Mouse (Mus musculus) intestine, embryonic 14.5 days (tissue): ENCODE data around the gene Slc8b1. TPM values are rescaled to one million over a fixed set of nuclear protein-coding genes. Genes with fewer than 3 reads are reported as not detected.

Experiments
- ATAC-seq: fragments of 200-750 bp; cut with Nextera tagmentation; replicated peaks from 2 replicates; pipeline ENCODE4 v1.8.0; 2017; ENCODE audit warnings: low read depth, moderate number of reproducible peaks, moderate TSS enrichment, moderate library complexity; ENCODE audit not compliant: low FRiP score, low TSS enrichment
- DNase-seq: peaks from one replicate; pipeline ENCODE4 v3.0.0-alpha.2; 2018; ENCODE audit warnings: low spot score
- H3K27ac ChIP-seq: fragments of 300-500 bp; sonication (generic); 2 replicates; pipeline ENCODE4 v1.5.1; 2014; ENCODE audit warnings: low read depth, mild to moderate bottlenecking, control low read depth
- H3K27me3 ChIP-seq: fragments of 300-500 bp; sonication (generic); replicated peaks from 2 replicates; pipeline ENCODE4 v1.6.1; 2014; ENCODE audit warnings: low read length, control low read depth; ENCODE audit not compliant: control insufficient read depth, insufficient read depth
- H3K36me3 ChIP-seq: fragments of 300-500 bp; sonication (generic); 2 replicates; pipeline ENCODE4 v1.6.1; 2014; ENCODE audit warnings: low read length, control low read depth; ENCODE audit not compliant: control insufficient read depth, insufficient read depth
- H3K4me1 ChIP-seq: fragments of 300-500 bp; sonication (generic); replicated peaks from 2 replicates; pipeline ENCODE4 v1.6.1; 2014; ENCODE audit warnings: low read length, control low read depth, mixed read lengths; ENCODE audit not compliant: control insufficient read depth, insufficient read depth
- H3K4me2 ChIP-seq: fragments of 300-500 bp; sonication (generic); 2 replicates; pipeline ENCODE4 v1.6.1; 2014; ENCODE audit warnings: low read length
- H3K4me3 ChIP-seq: fragments of 300-500 bp; sonication (generic); 2 replicates; pipeline ENCODE4 v1.5.1; 2014; ENCODE audit warnings: low read depth, low read length, control low read depth, mixed read lengths
- H3K9ac ChIP-seq: fragments of 300-500 bp; sonication (generic); 2 replicates; pipeline ENCODE4 v1.6.1; 2014; ENCODE audit warnings: mild to moderate bottlenecking, low read length
- H3K9me3 ChIP-seq: fragments of 300-500 bp; sonication (generic); 2 replicates; pipeline ENCODE4 v1.6.1; 2016; ENCODE audit warnings: low read length, control low read depth; ENCODE audit not compliant: control insufficient read depth
- WGBS: fragments of 180-500 bp; shearing (Covaris S2); extraction: QIAGEN DNeasy Blood & Tissue Kit; methylation state at CpG from one replicate; pipeline ENCODE4 v1.1.7; 2014; 5-methylcytosine and 5-hydroxymethylcytosine counted together
- polyA plus RNA-seq: library from polyadenylated mRNA; unstranded; fragments of >200 nt; fragmentation: Nextera tagmentation; extraction: Ambion mirVana; gene quantifications from 2 replicates; pipeline ENCODE4 v1.2.1, GENCODE M21; 2014

The Slc8b1 gene
- polyA plus RNA-seq, 1 experiment from 2014 or later, result 3.8 TPM

DNA sequence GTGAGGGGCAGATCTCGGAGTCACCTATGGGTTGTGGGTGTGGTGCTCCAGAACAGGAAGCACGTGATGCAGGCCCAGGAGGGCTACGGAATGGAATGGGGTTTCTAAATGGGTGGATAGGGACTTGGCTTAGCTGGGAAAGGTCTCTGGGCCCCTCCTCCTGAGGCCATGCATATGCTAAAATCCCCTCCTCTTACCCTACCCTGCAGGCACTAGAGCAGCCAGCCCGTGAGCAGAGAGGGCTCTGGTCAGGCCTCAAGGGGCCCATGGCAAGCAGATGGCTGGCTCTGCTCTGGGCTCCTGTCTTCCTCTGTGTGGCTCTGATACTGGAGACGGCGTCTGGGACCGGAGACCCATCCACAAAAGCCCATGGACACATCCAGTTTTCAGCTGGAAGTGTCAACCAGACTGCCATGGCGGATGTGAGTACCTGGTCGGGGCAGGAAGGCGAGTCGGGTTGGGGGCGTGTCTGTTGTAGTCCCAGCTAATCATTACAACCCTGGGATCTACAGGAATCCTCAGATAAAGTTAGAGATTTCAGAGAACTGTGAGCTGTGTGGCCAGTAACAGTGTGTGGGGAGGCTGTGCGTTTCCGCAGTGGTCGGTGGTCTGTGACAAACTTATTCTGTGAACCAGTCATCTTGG, 2.1 kb downstream of the Slc8b1 start:
- H3K9ac ChIP-seq, result no peak overlapping the region
- H3K4me3 ChIP-seq, result no peak overlapping the region
- no peak overlapping the region for H3K4me2 ChIP-seq
- DNase-seq (no peak), ATAC-seq (no peak)
- no peaks in the 10 kb centered on the region for H3K9me3 ChIP-seq
- 53% methylated on average over 15 of the region's 15 CpGs for WGBS
- H3K4me1 ChIP-seq, result peaks cover 32% of the 10 kb centered on the region
- H3K27me3 ChIP-seq, result no peaks in the 10 kb centered on the region
- no peak overlapping the region for H3K27ac ChIP-seq
- H3K36me3 ChIP-seq, result no peaks in the 10 kb centered on the region

DNA sequence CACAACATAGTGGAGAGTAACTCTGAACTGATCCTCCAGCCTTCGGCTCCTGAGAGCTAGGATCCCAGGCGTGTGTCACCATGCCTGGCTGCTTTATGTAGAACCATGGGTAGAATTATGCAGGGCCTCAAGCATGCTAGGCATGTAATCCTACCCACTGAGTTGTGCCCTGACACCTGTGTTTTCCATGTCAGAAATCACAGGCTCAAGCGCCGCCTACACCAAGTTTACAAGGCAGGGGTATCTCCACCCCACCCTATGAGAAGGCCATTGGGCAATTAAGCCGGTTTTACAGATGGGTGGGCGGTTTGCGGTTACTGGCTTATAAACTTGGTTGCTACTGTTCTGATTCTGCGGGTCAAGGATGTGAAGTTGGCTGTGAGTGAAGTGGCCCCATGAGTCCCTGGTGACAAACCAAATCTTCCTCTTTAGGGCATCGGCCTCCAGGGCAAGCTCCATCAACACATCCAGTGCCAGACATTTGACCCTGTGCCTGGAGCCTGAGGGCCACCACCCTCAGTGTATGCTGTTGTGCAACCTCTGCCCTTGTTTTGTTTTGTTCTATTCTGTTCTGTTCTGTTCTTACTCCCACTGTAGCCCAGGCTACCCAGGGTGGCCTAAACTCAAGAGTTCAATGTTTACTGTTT, 3.2 kb downstream of the Slc8b1 start:
- ATAC-seq (no peak), DNase-seq (no peak)
- Histone ChIP-seq H3K9ac (no peak overlapping the region), H3K9me3 (no peaks in the 10 kb centered on the region), H3K4me3 (no peak overlapping the region), H3K27me3 (no peaks in the 10 kb centered on the region), H3K4me1 (peaks cover 32% of the 10 kb centered on the region), H3K4me2 (no peak overlapping the region), H3K27ac (no peak overlapping the region), H3K36me3 (no peaks in the 10 kb centered on the region)
- 86% methylated on average over 9 of the region's 9 CpGs for WGBS

DNA sequence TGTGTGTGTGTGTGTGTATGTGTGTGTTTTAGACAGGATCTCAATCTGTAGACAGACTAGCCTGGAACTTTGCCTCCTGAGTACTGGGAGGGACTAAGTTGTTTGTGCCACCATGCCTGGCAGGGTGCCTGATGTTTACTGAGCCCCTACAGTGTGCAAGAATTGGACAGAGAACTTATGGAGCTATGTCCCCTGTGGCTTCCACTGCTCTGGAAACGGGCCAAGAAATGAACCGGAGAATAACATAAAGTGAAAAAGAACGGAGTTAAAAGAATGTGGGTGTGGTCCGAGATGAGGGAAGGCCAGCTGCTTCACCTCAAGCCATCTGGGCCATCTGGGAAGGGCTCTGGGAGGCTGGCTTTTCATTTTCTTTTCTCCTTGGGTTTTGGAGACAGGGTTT, 3.8 kb downstream of the Slc8b1 start:
- Histone ChIP-seq H3K27me3 (no peaks in the 10 kb centered on the region), H3K4me1 (peaks cover 32% of the 10 kb centered on the region), H3K9ac (no peak overlapping the region), H3K36me3 (no peaks in the 10 kb centered on the region), H3K4me3 (no peak overlapping the region), H3K9me3 (no peaks in the 10 kb centered on the region), H3K27ac (peak overlapping the region; percentile 52), H3K4me2 (0 out of 2 replicates have a peak overlapping the region, but pooled peaks have one; percentile 2)
- DNase-seq, result no peak
- WGBS, result 8% methylated on average over 4 of the region's 4 CpGs
- no peak for ATAC-seq

DNA sequence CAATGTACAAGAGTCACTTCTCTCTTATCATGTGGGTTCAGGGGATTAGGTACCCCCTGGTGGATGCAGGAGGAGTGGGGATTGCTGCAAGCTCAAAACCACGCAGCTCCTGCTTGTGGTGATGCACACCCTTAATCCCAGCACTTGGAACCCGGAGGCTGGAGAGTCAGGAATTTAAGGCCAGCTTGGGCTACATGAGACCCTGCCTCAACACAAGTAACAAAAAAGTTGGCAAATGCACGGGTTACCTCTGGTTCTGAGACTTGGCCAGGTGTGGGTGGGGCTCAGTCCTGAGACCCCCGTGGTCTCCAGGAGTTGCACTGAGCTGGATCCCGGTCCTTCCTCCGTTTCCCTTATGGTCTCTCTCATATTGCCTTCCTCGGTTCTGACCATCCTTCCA, 4.5 kb downstream of the Slc8b1 start:
- Histone ChIP-seq H3K27ac (peak overlapping the region; percentile 52), H3K9me3 (no peaks in the 10 kb centered on the region), H3K4me1 (peaks cover 32% of the 10 kb centered on the region), H3K9ac (no peak overlapping the region), H3K4me3 (no peak overlapping the region), H3K27me3 (no peaks in the 10 kb centered on the region), H3K4me2 (no peak overlapping the region), H3K36me3 (no peaks in the 10 kb centered on the region)
- ATAC-seq, result no peak
- 71% methylated on average over 7 of the region's 7 CpGs for WGBS
- no peak for DNase-seq

DNA sequence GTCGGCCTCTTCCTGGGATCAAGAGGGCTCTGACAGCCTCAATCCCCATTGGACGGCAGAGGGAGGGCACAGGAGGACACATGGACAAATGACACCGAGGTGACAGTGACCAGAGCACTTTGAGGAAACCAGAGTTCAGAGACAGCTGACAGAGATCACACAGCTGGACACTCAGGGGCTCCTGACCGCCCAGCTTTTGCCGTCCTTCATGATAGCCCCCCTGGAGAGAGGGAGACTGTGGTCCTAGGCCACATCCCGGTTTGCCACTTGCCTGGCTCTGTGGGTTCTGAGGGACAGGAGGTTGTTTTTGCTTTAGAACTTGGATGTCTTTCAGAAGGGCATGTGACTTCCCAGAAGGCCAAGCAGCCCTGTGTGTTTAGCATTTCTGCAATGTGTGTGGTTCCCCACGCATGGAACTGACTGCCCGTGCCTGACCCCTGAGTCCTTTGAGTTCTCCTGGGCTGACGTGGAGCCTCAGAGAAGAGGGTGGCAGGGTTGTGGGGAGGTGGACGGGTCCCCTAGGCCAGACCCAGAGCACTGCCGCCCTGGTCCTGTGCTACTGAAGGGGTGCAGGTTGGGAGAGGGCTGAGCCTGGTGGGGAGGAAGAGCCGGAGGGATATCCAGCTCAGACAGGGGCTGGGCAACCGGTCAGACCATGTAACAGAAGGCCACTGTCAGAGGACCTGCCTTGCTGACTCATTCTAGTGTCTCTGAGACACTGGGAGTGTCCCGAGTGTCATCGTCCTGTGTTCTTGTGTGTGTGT, 5.4 kb downstream of the Slc8b1 start:
- H3K4me2 ChIP-seq, result no peak overlapping the region
- no peak for DNase-seq
- H3K27ac ChIP-seq, result no peak overlapping the region
- H3K27me3 ChIP-seq, result no peaks in the 10 kb centered on the region
- no peak overlapping the region for H3K4me3 ChIP-seq
- 39% methylated on average over 15 of the region's 15 CpGs for WGBS
- peaks cover 2% of the 10 kb centered on the region for H3K36me3 ChIP-seq
- H3K9me3 ChIP-seq, result no peaks in the 10 kb centered on the region
- H3K4me1 ChIP-seq, result peaks cover 31% of the 10 kb centered on the region
- no peak for ATAC-seq
- H3K9ac ChIP-seq, result no peak overlapping the region

DNA sequence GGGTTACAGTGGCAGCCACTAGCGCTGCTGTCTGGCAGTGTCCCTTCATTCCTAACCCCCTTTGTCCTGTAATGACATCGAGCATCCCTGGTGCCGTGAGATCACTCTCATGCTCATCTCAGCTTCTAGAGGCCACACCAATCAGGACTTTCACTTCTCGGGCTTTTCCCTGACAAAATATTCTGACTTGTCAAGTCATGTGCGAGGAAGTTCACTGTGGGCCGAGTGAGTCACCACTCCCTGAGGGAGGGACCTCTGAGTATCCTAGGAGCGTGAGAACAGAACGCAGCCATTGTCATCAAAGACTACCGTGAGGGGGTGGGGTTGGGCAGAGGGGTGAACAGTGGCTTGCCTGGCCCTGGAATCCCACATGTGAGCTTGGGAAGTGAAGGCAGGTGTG, 6.6 kb downstream of the Slc8b1 start:
- DNase-seq (no peak), ATAC-seq (no peak)
- H3K4me1 ChIP-seq, result peaks cover 25% of the 10 kb centered on the region
- no peak overlapping the region for H3K4me3 ChIP-seq
- H3K9ac ChIP-seq, result no peak overlapping the region
- no peaks in the 10 kb centered on the region for H3K9me3 ChIP-seq
- H3K27me3 ChIP-seq, result no peaks in the 10 kb centered on the region
- 66% methylated on average over 9 of the region's 9 CpGs for WGBS
- H3K4me2 ChIP-seq, result no peak overlapping the region
- H3K27ac ChIP-seq, result no peak overlapping the region
- H3K36me3 ChIP-seq, result peaks cover 12% of the 10 kb centered on the region

DNA sequence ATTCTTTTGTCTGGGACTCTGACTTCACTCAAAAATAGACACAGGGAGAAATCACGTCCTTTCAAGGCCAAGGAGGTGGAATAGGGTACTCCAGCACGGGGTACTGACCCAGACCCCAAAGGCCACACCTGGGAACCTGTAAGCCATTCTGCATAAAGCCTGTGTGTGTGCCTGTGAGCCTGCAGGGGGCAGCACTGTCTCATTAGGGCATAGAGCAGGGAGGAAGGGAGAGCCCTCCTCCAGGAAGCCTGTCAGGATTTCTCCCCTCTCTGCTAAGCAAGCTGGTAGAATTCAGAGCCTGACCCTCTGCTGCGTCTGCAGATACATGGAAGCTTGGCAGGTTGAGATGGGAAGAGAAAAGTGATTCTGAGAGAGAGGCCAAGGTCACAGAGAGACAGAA, 11.7 kb downstream of the Slc8b1 start:
- H3K27me3 ChIP-seq, result no peaks in the 10 kb centered on the region
- H3K4me3 ChIP-seq, result no peak overlapping the region
- ATAC-seq, result no peak
- no peak overlapping the region for H3K27ac ChIP-seq
- no peak overlapping the region for H3K9ac ChIP-seq
- WGBS, result 83% methylated on average over 3 of the region's 3 CpGs
- no peaks in the 10 kb centered on the region for H3K9me3 ChIP-seq
- no peak for DNase-seq
- H3K4me2 ChIP-seq, result no peak overlapping the region
- H3K4me1 ChIP-seq, result no peaks in the 10 kb centered on the region
- H3K36me3 ChIP-seq, result peaks cover 15% of the 10 kb centered on the region

DNA sequence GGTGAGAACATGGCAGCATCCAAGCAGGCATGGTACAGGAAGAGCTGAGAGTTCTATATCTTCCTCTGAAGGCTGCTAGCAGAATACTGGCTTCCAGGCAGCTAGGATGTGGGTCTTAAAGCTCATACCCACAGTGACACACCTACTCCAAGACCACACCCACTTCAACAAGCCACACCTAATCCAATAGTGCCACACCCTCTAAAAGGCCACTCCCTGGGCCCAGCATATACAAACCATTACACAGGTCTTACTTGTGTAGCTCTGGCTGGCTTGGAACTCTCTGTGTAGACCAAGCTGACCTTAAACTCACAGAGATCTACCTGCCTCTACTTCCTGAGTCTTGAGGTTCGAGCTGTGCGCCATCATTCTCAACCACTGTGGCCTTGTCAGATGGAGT, 13.8 kb downstream of the Slc8b1 start:
- H3K36me3 ChIP-seq, result peaks cover 18% of the 10 kb centered on the region
- H3K4me3 ChIP-seq, result no peak overlapping the region
- no peak for ATAC-seq
- no peaks in the 10 kb centered on the region for H3K9me3 ChIP-seq
- no peak for DNase-seq
- no peak overlapping the region for H3K27ac ChIP-seq
- no peak overlapping the region for H3K4me2 ChIP-seq
- no peaks in the 10 kb centered on the region for H3K4me1 ChIP-seq
- H3K9ac ChIP-seq, result no peak overlapping the region
- WGBS, result 94% methylated on average over 2 of the region's 2 CpGs
- H3K27me3 ChIP-seq, result no peaks in the 10 kb centered on the region
